Mouse (Mus musculus): ENCODE results near the gene Gzmm.

DNA sequence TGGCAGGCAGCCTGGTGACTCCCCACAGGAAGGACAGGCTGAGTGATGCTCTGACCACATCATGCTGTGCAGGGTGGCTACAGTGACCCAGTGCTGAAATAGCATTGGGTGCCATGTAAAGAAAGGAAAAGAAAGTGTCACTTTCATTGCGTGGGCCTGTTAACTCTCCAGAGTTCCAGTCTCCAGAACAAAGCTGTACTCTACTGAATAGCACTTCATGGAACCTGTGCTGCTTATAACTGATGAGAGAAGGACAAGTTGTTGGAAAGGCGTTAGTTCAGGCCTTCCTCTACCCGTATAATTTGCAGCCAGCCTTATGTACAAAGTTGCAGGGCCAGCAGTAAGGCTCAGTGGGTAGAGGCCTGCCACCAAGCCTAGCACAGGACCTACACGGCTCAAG is at the start of gene Gzmm:
- TF ChIP-seq POLR2A (IDR thresholded peaks at IDR 0.05; ENCODE audit: insufficient read length, low read depth) (no peak), TCF12 (IDR thresholded peaks at IDR 0.05; ENCODE audit: insufficient read depth, poor library complexity, severe bottlenecking) (no peak), MYOG (IDR thresholded peaks at IDR 0.05; ENCODE audit: control insufficient read depth in 1 of 3, insufficient read depth in 1 of 3, insufficient read length in 2 of 3, low read depth in 2 of 3) (no peak), E2F4 (IDR thresholded peaks at IDR 0.05; ENCODE audit: insufficient read depth) (no peak), TCF3 (IDR thresholded peaks at IDR 0.05; ENCODE audit: insufficient read length, low read depth) (no peak), MAX (IDR thresholded peaks at IDR 0.05; ENCODE audit: low read depth) (no peak), USF1 (IDR thresholded peaks at IDR 0.05; ENCODE audit: low read depth) (no peak)

All from myocyte (in vitro differentiated cells).